Mouse (Mus musculus): ENCODE measurements around the gene Slain1.

DNA sequence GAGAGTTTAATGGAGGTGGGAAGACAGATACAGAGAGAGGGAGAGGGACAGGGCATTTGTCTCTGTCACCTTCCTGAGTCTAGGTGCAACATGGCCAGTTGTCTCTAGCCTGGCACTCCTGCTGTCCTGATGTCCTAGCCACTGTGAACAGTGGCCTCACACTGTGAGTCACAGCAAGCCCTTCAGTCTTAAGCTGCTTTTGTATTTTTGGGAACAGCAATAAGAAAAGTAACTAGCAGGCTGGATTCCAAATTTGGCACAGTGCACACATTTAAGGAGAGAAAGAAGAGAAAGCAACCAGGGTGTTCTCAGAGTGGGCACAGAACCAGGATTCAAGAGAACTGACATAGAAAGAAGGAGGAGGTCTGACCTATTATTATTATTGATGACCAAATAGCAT lies 101.4 kb downstream of the Slain1 start:
- TF ChIP-seq POLR2A (IDR thresholded peaks at IDR 0.05; ENCODE audit: borderline replicate concordance, extremely low read depth, low read depth, low read length) (no peak), CTCF (IDR thresholded peaks at IDR 0.05; ENCODE audit: insufficient read depth, low read length) (no peak)

Data from lung, adult 2 months (tissue).